Mouse (Mus musculus) neural tube, embryonic 11.5 days (tissue): ENCODE measurements around the gene Apol9b. TPM values are rescaled to one million over a fixed set of nuclear protein-coding genes. Genes with fewer than 3 reads are reported as not detected.

Experiments used
- ATAC-seq: fragments of 200-750 bp; cut with Nextera tagmentation; 2 replicates; pipeline ENCODE4 v1.8.0; 2017; ENCODE audit warnings: moderate number of reproducible peaks, mild to moderate bottlenecking, moderate TSS enrichment, moderate library complexity; ENCODE audit not compliant: insufficient read depth, low FRiP score, low TSS enrichment
- DNase-seq: peaks from one replicate; pipeline ENCODE4 v3.0.0-alpha.2; 2015; ENCODE audit warnings: low spot score
- H3K27ac ChIP-seq: fragments of 300-500 bp; sonication (generic); 2 replicates; pipeline ENCODE4 v1.5.1; 2014; ENCODE audit warnings: low read depth, mild to moderate bottlenecking, low read length
- H3K27me3 ChIP-seq: fragments of 300-500 bp; sonication (generic); 2 replicates; pipeline ENCODE4 v1.6.1; 2014; ENCODE audit warnings: mild to moderate bottlenecking, low read length, mixed read lengths; ENCODE audit not compliant: control insufficient read depth, insufficient read depth
- H3K36me3 ChIP-seq: fragments of 300-500 bp; sonication (generic); 2 replicates; pipeline ENCODE4 v1.6.1; 2014; ENCODE audit warnings: mild to moderate bottlenecking, low read length, moderate library complexity, mixed read lengths; ENCODE audit not compliant: control insufficient read depth, insufficient read depth
- H3K4me1 ChIP-seq: fragments of 300-500 bp; sonication (generic); 2 replicates; pipeline ENCODE4 v1.6.1; 2014; ENCODE audit warnings: low read length, mixed read lengths; ENCODE audit not compliant: control insufficient read depth, insufficient read depth
- H3K4me2 ChIP-seq: fragments of 300-500 bp; sonication (generic); 2 replicates; pipeline ENCODE4 v1.6.1; 2014; ENCODE audit warnings: low read depth, mild to moderate bottlenecking, moderate library complexity
- H3K4me3 ChIP-seq: fragments of 300-500 bp; sonication (generic); 2 replicates; pipeline ENCODE4 v1.5.1; 2014; ENCODE audit warnings: low read depth, low read length
- H3K9ac ChIP-seq: fragments of 300-500 bp; sonication (generic); 2 replicates; pipeline ENCODE4 v1.6.1; 2014; ENCODE audit warnings: mild to moderate bottlenecking, low read length
- H3K9me3 ChIP-seq: fragments of 300-500 bp; sonication (generic); 2 replicates; pipeline ENCODE4 v1.6.1; 2016; ENCODE audit warnings: low read length; ENCODE audit not compliant: control insufficient read depth
- WGBS: fragments of 180-500 bp; shearing (Covaris S2); extraction: QIAGEN DNeasy Blood & Tissue Kit; methylation state at CpG from one replicate; pipeline ENCODE4 v1.1.7; 2014; 5-methylcytosine and 5-hydroxymethylcytosine counted together
- polyA plus RNA-seq: library from polyadenylated mRNA; unstranded; fragments of >200 nt; fragmentation: Nextera tagmentation; extraction: Ambion mirVana; gene quantifications from 2 replicates; pipeline ENCODE4 v1.2.1, GENCODE M21; 2014

The Apol9b gene
- polyA plus RNA-seq, 1 experiment from 2014 or later, result not detected

DNA sequence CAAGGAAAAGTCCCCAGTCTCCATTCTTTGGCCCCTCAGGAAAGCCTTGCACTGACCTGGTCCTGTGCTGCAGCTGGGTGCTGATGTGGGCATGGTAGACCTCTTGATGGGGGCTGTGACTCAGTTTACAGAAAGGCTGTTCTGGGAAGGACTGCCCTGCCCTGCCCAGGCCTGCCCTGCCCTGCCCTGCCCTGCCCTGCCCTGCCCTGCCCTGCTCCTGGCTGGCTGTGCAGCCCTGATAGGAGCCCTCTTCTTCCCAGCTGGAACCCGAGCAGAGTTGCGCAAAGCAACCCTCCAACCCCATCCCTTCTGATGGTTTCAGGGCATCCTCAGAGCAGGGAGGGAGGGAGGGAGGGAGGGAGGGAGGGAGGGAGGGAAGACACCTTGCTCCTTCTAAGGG, 26.3 kb downstream of the Apol9b start:
- ATAC-seq, result no peak

DNA sequence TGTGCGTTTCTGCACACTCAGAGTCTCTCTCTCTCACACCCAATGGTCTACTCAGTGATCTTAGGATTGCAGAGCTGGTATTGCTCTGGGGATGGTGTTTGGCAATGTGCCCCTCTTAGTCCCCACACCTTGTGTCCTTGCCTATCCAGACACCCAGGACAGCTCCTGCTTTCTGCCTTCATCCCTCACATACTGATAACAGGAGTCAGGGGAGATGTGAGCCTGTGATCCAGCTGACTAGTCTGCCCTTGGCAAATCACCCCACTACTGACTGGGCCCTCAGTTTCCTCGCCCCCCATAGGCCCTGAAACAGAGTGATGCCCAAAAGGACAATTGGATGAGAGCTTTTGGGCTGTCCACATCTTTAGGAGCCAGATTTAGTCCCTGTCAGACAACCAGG, 27.2 kb downstream of the Apol9b start:
- H3K4me1 ChIP-seq, result no peaks in the 10 kb centered on the region
- no peaks in the 10 kb centered on the region for H3K36me3 ChIP-seq
- H3K4me2 ChIP-seq, result no peak overlapping the region
- no peak overlapping the region for H3K27ac ChIP-seq
- no peaks in the 10 kb centered on the region for H3K27me3 ChIP-seq
- DNase-seq (no peak), ATAC-seq (no peak)
- H3K9ac ChIP-seq, result no peak overlapping the region
- 59% methylated on average over 2 of the region's 2 CpGs for WGBS
- no peak overlapping the region for H3K4me3 ChIP-seq
- H3K9me3 ChIP-seq, result no peaks in the 10 kb centered on the region

More for the DNA sequence above, 26.3 kb downstream of the Apol9b start:
- no CpG with 5 or more reads among the region's 2 CpGs for WGBS
- no peaks in the 10 kb centered on the region for H3K27me3 ChIP-seq
- no peak overlapping the region for H3K4me3 ChIP-seq
- no peaks in the 10 kb centered on the region for H3K9me3 ChIP-seq
- no peak overlapping the region for H3K4me2 ChIP-seq
- no peaks in the 10 kb centered on the region for H3K36me3 ChIP-seq
- H3K4me1 ChIP-seq, result no peaks in the 10 kb centered on the region
- H3K27ac ChIP-seq, result no peak overlapping the region
- no peak overlapping the region for H3K9ac ChIP-seq
- DNase-seq, result no peak

DNA sequence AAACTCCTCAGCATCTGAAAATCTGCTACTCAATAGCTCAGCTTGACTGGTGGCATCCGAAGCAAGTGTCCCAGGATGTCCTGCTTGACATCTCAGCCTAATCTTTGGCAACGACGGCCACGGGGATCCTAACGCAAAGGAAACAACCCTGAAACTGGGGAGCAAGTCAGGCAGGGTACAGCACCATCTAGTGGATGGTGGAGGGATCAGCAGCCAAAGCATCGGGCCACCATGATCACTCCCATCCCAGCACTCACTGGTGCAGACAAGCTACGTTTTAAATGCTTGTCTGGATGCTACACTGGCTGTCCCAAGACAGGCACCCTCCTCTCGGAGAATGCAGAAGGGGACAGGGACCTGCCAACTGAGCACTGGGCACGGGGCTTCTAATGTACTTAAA, 28.0 kb downstream of the Apol9b start, which contains the start of gene Apol8:
Gene Apol8 (minus strand): TSS at position 156 of the 400 bp plus-strand sequence.
- Histone ChIP-seq H3K4me1 (no peaks in the 10 kb centered on the region), H3K27me3 (no peaks in the 10 kb centered on the region), H3K36me3 (no peaks in the 10 kb centered on the region; the same call in 1 of the 2 replicates), H3K4me3 (no peak within 1 kb of the TSS), H3K4me2 (no peak within 1 kb of the TSS), H3K27ac (no peak within 1 kb of the TSS), H3K9ac (no peak within 1 kb of the TSS), H3K9me3 (no peaks in the 10 kb centered on the region)
- 11% methylated on average over 9 of the region's 9 CpGs for WGBS
- ATAC-seq (no peak), DNase-seq (peak; percentile 64)

DNA sequence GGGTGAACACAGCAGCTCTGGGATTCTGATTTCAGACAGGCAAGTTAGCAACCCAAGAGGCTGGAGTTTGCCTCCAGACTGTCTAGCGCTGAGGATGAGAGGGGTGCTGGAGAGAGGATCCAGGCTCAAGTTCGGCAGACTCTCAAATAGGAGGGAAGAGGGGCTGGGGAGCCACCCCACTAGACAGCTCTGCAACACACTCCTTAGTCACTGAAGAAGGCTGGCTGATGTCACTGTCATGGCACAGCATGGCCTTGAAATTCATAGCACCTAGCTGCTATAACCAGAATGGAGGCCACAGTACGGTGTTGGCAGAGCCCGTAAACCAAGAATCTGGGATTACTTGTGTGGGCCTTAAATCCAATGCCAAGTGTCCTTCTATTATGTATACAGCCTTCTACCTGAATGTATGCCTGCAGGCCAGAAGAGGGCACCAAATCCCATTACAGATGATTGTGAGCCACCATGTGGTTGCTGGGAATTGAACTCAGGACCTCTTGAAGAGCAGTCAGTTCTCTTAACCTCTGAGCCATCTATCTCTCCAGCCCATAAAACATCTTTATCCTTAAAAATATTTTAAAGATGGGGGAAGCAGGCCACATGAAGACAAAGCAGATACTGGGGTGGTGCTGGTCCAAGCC, 28.9 kb downstream of the Apol9b start:
- Histone ChIP-seq H3K4me3 (no peak overlapping the region), H3K9ac (no peak overlapping the region), H3K9me3 (no peaks in the 10 kb centered on the region), H3K27me3 (no peaks in the 10 kb centered on the region), H3K27ac (no peak overlapping the region), H3K4me1 (no peaks in the 10 kb centered on the region), H3K4me2 (no peak overlapping the region), H3K36me3 (peaks cover 3% of the 10 kb centered on the region; the same call in 1 of the 2 replicates)
- DNase-seq (no peak), ATAC-seq (no peak)
- 85% methylated on average over 4 of the region's 4 CpGs for WGBS

DNA sequence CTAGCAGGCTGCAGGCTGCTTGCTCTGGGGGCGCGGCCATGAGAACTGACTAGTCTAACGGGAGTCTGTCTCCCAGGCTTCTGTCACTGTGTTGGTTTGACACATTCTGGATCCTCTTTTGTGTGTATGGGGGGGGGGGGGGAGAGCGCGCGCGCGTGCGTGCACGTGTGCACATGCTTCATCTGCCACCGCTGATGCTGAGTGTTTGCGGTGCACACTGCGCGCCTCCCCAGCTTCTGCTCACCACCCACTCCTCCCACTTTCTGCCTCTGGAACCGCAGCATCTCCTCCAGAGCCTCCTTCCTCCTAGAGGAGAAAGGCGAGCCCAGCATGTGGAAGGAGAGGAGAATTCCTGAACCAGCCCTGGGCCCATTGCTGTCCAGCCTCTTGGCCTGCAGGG, 31.2 kb downstream of the Apol9b start:
- no peaks in the 10 kb centered on the region for H3K4me1 ChIP-seq
- WGBS, result 87% methylated on average over 11 of the region's 16 CpGs
- H3K4me2 ChIP-seq, result no peak overlapping the region
- H3K36me3 ChIP-seq, result peaks cover 7% of the 10 kb centered on the region
- no peak overlapping the region for H3K27ac ChIP-seq
- ATAC-seq (no peak), DNase-seq (no peak)
- no peak overlapping the region for H3K4me3 ChIP-seq
- H3K27me3 ChIP-seq, result no peaks in the 10 kb centered on the region
- no peak overlapping the region for H3K9ac ChIP-seq
- no peaks in the 10 kb centered on the region for H3K9me3 ChIP-seq

DNA sequence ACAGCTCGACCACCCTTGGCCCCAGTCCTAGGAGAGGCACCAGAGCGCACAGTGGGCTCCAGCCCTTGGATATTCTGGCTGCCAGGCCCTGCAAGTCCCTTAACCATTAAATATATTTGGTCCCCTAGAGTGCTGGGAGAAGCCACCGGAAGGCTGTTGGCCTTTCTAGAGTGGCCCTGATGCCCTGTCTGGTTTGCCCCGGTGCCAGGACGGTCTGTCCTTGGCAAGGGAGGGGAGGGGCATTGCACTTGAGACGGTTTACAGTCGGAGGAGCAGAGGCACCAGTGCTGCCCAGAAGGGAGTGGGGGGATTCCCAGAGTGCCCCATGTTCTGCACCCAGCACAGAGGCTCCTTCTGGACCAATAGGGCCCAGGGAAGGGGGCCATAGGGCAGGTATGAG, 32.2 kb downstream of the Apol9b start:
- Histone ChIP-seq H3K27ac (no peak overlapping the region), H3K4me3 (no peak overlapping the region), H3K36me3 (peaks cover 9% of the 10 kb centered on the region), H3K4me2 (no peak overlapping the region), H3K4me1 (no peaks in the 10 kb centered on the region), H3K9ac (no peak overlapping the region), H3K9me3 (no peaks in the 10 kb centered on the region), H3K27me3 (no peaks in the 10 kb centered on the region)
- 90% methylated on average over 7 of the region's 7 CpGs for WGBS
- ATAC-seq (no peak), DNase-seq (no peak)

DNA sequence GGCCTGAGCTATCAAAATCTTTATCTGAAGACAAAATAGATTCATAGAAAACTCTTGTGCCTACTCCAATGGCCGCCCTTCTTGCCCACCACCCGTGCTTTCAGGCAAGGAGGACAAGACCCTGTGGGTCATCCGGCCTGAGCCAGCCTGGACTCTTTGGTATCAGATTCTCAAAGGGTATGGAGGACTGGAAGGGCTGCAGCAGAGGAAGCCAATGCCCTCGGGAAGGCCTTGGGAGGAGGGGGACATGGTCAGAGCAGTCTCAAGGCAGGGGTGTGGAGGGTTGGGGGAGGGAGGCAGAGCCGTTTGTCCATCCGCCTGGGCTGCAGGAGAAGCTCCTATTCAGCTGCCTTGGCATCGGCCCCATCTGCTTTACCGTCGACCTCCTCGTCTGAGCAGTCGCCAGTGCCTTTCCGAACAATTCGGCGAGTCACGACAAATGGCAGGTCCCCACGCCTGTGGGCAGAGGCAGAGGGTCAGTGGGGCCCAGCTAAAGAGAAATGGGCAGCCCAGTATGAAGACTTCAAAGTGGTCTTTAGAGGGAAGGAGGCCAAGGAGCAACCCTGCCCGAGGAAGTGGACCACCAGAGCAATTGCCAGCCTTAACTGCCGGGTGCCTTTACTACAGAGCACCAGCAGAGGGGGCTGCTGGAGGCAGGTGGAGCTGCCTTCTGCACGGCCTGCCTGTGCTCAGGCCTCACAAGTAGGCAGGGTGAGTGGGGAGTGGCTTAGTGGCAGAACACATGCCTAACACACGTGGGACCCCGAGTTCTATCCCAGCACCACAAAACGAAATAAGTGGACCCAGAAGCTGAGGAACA, 32.9 kb downstream of the Apol9b start:
- ATAC-seq, result no peak
- Histone ChIP-seq H3K27me3 (no peaks in the 10 kb centered on the region), H3K9me3 (no peaks in the 10 kb centered on the region), H3K4me3 (no peak overlapping the region), H3K4me1 (no peaks in the 10 kb centered on the region), H3K4me2 (no peak overlapping the region), H3K27ac (no peak overlapping the region), H3K9ac (no peak overlapping the region), H3K36me3 (peaks cover 13% of the 10 kb centered on the region)
- peak; percentile 44 for DNase-seq
- WGBS, result 76% methylated on average over 22 of the region's 22 CpGs

DNA sequence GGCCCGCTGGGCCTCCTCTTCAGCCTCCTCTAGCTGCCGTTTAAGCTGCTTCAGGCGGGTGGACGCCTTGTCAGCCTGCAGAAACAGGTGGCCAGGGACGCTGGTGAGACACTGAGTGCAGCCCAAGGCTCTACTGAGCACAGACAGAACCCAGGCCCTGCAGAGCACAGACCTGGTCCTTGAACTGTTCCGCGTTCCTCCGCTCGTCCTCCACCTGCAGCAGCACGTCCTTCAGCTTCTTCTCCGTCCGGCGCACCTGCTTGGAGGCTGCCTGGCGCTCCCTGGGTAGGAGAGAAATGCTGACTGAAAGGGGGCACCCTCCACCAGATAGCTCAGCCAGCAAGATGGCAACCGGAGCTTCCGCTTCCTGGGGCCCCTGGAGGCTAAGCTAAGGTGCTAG, 34.2 kb downstream of the Apol9b start:
- Histone ChIP-seq H3K4me1 (no peaks in the 10 kb centered on the region), H3K27me3 (no peaks in the 10 kb centered on the region), H3K4me3 (no peak overlapping the region), H3K27ac (no peak overlapping the region), H3K36me3 (peaks cover 22% of the 10 kb centered on the region), H3K9ac (no peak overlapping the region), H3K4me2 (no peak overlapping the region), H3K9me3 (no peaks in the 10 kb centered on the region)
- 91% methylated on average over 16 of the region's 16 CpGs for WGBS
- DNase-seq (no peak), ATAC-seq (no peak)

DNA sequence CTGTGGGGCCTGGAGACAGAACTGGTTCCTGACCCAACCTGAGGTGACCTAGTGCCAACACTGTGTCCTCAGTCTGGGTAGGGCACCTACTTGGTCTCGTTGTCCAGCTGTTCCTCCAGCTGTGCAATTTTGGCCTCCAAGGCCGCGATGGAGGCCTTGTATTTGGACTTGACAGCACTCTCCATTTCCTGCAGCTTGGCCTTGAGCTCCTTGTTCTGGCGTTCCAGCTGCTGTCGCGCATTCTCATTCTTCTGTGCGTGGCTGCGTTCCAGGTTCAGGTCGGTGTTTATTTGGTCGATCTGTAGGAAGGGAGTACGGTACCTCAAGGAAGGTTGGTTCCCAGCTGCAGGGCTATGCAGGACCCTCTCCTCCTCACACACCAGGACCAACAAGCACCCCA, 34.9 kb downstream of the Apol9b start:
- Histone ChIP-seq H3K36me3 (peaks cover 22% of the 10 kb centered on the region), H3K4me2 (no peak overlapping the region), H3K9ac (no peak overlapping the region), H3K27ac (no peak overlapping the region), H3K27me3 (no peaks in the 10 kb centered on the region), H3K4me1 (no peaks in the 10 kb centered on the region), H3K9me3 (no peaks in the 10 kb centered on the region), H3K4me3 (no peak overlapping the region)
- 97% methylated on average over 11 of the region's 11 CpGs for WGBS
- DNase-seq, result no peak
- no peak for ATAC-seq
